Mouse (Mus musculus) testis, adult 2 months (tissue): Measurements from ENCODE around the gene Gm27029.

Source experiments
- CTCF ChIP-seq: fragments of 200-500 bp; IDR thresholded peaks from 2 replicates; pipeline ENCODE4 v1.5.1; 2012; ENCODE audit warnings: low read depth, mild to moderate bottlenecking, inconsistent platforms, low read length, moderate library complexity; ENCODE audit not compliant: control insufficient read depth, insufficient read depth, insufficient replicate concordance
- POLR2A ChIP-seq: fragments of 200-500 bp; IDR thresholded peaks from 2 replicates; pipeline ENCODE4 v1.6.1; 2012; ENCODE audit warnings: low read depth, mild to moderate bottlenecking, inconsistent platforms, low read length, moderate library complexity; ENCODE audit not compliant: control insufficient read depth

- TF ChIP-seq CTCF, result no peak
- TF ChIP-seq POLR2A, result no peak
Observed at GRCm38 (mm10) chr11:101448899-101449298, 24.3 kb upstream of the Gm27029 start.
